Mouse (Mus musculus) left cerebral cortex, adult 2 months (tissue): ENCODE data around the gene Sema3b. TPM values are rescaled to one million over a fixed set of nuclear protein-coding genes. Genes with fewer than 3 reads are reported as not detected.

Experiments
- DNase-seq, 2 experiments: peaks; one replicate each; pipeline ENCODE4 v3.0.0; 2021 to 2022; ENCODE audit warnings: low spot score in 2 of 2, mixed read lengths in 1 of 2; ENCODE audit errors: extremely low spot score in 1 of 2
- H3K27ac ChIP-seq: fragments of 200-600 bp; 2 replicates; pipeline ENCODE4 v1.8.1; 2022
- H3K4me3 ChIP-seq: fragments of 200-600 bp; 2 replicates; pipeline ENCODE4 v1.8.1; 2022
- CTCF ChIP-seq: fragments of 200-600 bp; IDR thresholded peaks from 2 replicates; pipeline ENCODE4 v1.8.1; 2022; ENCODE audit warnings: antibody characterized with exemption, mild to moderate bottlenecking, moderate library complexity
- intact Hi-C: fragments of 180-260 bp; cut with DNase I; formaldehyde crosslinking; loops from one replicate; pipeline ENCODE4 v1.15.1; 2025
- total RNA-seq, 2 experiments: library from RNA; stranded (reverse); gene quantifications; 2 replicates each; pipeline ENCODE4 v1.2.3; 2021

Sema3b gene
- total RNA-seq, 2 experiments from 2014 or later = 3.3 to 4.1 TPM

GRCm38 (mm10) chr9:107607653-107608245 lies 1.3 kb downstream of the Sema3b start:
- Histone ChIP-seq H3K4me3 (no peak overlapping the region), H3K27ac (no peak overlapping the region)
- DNase-seq = no peak
- no peak for TF ChIP-seq CTCF
- intact Hi-C loops = no loop called here

GRCm38 (mm10) chr9:107607036-107607435 lies 2.0 kb downstream of the Sema3b start:
- no peak for TF ChIP-seq CTCF
- Histone ChIP-seq H3K4me3 (no peak overlapping the region), H3K27ac (no peak overlapping the region)
- intact Hi-C loops = no loop called here
- DNase-seq = no peak

GRCm38 (mm10) chr9:107606591-107606990 lies 2.4 kb downstream of the Sema3b start:
- no peak for TF ChIP-seq CTCF
- no peak overlapping the region for H3K4me3 ChIP-seq
- intact Hi-C loops = no loop called here
- DNase-seq = no peak
- H3K27ac ChIP-seq = no peak overlapping the region

- intact Hi-C loops = no loop called here
- no peak for DNase-seq
- Histone ChIP-seq H3K27ac (no peak overlapping the region), H3K4me3 (no peak overlapping the region)
- no peak for TF ChIP-seq CTCF
Measured at GRCm38 (mm10) chr9:107605041-107605661, 3.9 kb downstream of the Sema3b start.

- intact Hi-C loops = loop anchor here (2.0 kb wide), 1 partner anchor 132 kb away; no protein-coding TSS in a partner anchor
- no peak for TF ChIP-seq CTCF
Measured at GRCm38 (mm10) chr9:107603251-107603650, 5.8 kb downstream of the Sema3b start.

GRCm38 (mm10) chr9:107602068-107602648 lies 6.9 kb downstream of the Sema3b start:
- TF ChIP-seq CTCF = peak; percentile 99
- intact Hi-C loops = loop anchor here (1.0 to 2.0 kb wide), 3 partner anchors 42 to 133 kb away; no protein-coding TSS in a partner anchor
- DNase-seq = peak; percentile 88 to 97
- no peak overlapping the region for H3K4me3 ChIP-seq
- no peak overlapping the region for H3K27ac ChIP-seq

More at GRCm38 (mm10) chr9:107603251-107603650, 5.8 kb downstream of the Sema3b start:
- no peak for DNase-seq
- H3K4me3 ChIP-seq = no peak overlapping the region
- H3K27ac ChIP-seq = no peak overlapping the region

- no peak for DNase-seq
- intact Hi-C loops = no loop called here
- H3K4me3 ChIP-seq = no peak overlapping the region
- no peak for TF ChIP-seq CTCF
- no peak overlapping the region for H3K27ac ChIP-seq
Measured at GRCm38 (mm10) chr9:107601275-107601674, 7.8 kb downstream of the Sema3b start.

- intact Hi-C loops = no loop called here
- DNase-seq = no peak
- TF ChIP-seq CTCF = peak; percentile 30
- no peak overlapping the region for H3K27ac ChIP-seq
- H3K4me3 ChIP-seq = no peak overlapping the region
Measured at GRCm38 (mm10) chr9:107600745-107601144, 8.3 kb downstream of the Sema3b start.

GRCm38 (mm10) chr9:107599842-107600241 lies 9.2 kb downstream of the Sema3b start:
- Histone ChIP-seq H3K27ac (no peak overlapping the region), H3K4me3 (no peak overlapping the region)
- TF ChIP-seq CTCF = no peak
- DNase-seq = no peak
- intact Hi-C loops = no loop called here

GRCm38 (mm10) chr9:107599433-107599832 lies 9.6 kb downstream of the Sema3b start:
- intact Hi-C loops = no loop called here
- Histone ChIP-seq H3K4me3 (no peak overlapping the region), H3K27ac (no peak overlapping the region)
- no peak for TF ChIP-seq CTCF
- no peak for DNase-seq

- Histone ChIP-seq H3K4me3 (no peak overlapping the region), H3K27ac (no peak overlapping the region)
- DNase-seq = no peak
- intact Hi-C loops = no loop called here
- TF ChIP-seq CTCF = no peak
Measured at GRCm38 (mm10) chr9:107598385-107598784, 10.6 kb downstream of the Sema3b start.
